Mouse (Mus musculus) gastrocnemius, postnatal 10 days (tissue): Measurements from ENCODE around the gene Zfp239. TPM values are rescaled to one million over a fixed set of nuclear protein-coding genes. Genes with fewer than 3 reads are reported as not detected.
A peak's percentile ranks its signal among the peaks of the same experiment; 100 is the strongest.

Experiments used
- DNase-seq: peaks from one replicate; pipeline ENCODE4 v3.0.0; 2021; ENCODE audit warnings: mixed read lengths
- total RNA-seq, 2 experiments: library from RNA; stranded (reverse); gene quantifications; 2 replicates each; pipeline ENCODE4 v1.2.3; 2021

The Zfp239 gene
- total RNA-seq, 2 experiments from 2014 or later = 0.23 to 0.95 TPM

- DNase-seq = peak; percentile 90
These were observed 45.5 kb downstream of the Zfp239 start for GRCm38 (mm10) chr6:117907301-117907978.

- DNase-seq = no peak
These were observed 46.1 kb downstream of the Zfp239 start for GRCm38 (mm10) chr6:117907979-117908355.

GRCm38 (mm10) chr6:117908424-117908900, 46.6 kb downstream of the Zfp239 start:
- no peak for DNase-seq

- no peak for DNase-seq
These were observed 48.3 kb downstream of the Zfp239 start for GRCm38 (mm10) chr6:117910120-117910661.

GRCm38 (mm10) chr6:117914541-117914940, 52.6 kb downstream of the Zfp239 start:
- DNase-seq = no peak

- no peak for DNase-seq
These were observed 54.4 kb downstream of the Zfp239 start for GRCm38 (mm10) chr6:117916205-117916736.

GRCm38 (mm10) chr6:117916737-117917426, 55.0 kb downstream of the Zfp239 start:
- peak; percentile 74 for DNase-seq

- peak; percentile 62 for DNase-seq
These were observed 55.7 kb downstream of the Zfp239 start for GRCm38 (mm10) chr6:117917576-117917975.

GRCm38 (mm10) chr6:117918043-117918442, 56.1 kb downstream of the Zfp239 start:
- no peak for DNase-seq

- no peak for DNase-seq
These were observed 59.0 kb downstream of the Zfp239 start for GRCm38 (mm10) chr6:117920659-117921640.

- no peak for DNase-seq
These were observed 60.1 kb downstream of the Zfp239 start for GRCm38 (mm10) chr6:117922041-117922440.

Other genes with a start within 250 kb of the Zfp239 start
- 10 to 100 TPM; 31.8 to 32.9 TPM for gene Zfp637, start 20.9 kb upstream of the Zfp239 start, total RNA-seq
- gene Hnrnpf, start 38.2 kb downstream of the Zfp239 start, total RNA-seq = 100 to 1,000 TPM; 199 to 227 TPM
- not detected for gene Fxyd4, start 75.6 kb downstream of the Zfp239 start, total RNA-seq
- gene Rasgef1a, start 149.3 kb downstream of the Zfp239 start, total RNA-seq = under 1 TPM; 0.47 to 0.80 TPM